Mouse (Mus musculus): ENCODE measurements at regions not wholly inside any gene's neighbourhood (a gene's known extent, or its start where the extent isn't known, plus 50 kb on each side); places are given as distances from the start of the nearest gene placed in this dataset.

GRCm38 (mm10) chr2:148144816-148145215 lies 98.0 kb upstream of the Foxa2 start:
- TF ChIP-seq POLR2A (IDR thresholded peaks at IDR 0.05; ENCODE audit: borderline replicate concordance, extremely low read depth, low read depth, low read length) (no peak), CTCF (IDR thresholded peaks at IDR 0.05; ENCODE audit: insufficient read depth, low read length) (no peak)
